Mouse (Mus musculus) neural tube, embryonic 10.5 days (tissue): ENCODE results near the gene Rasa4.
"Not testable (repeated sequence)": the region's sequence is repeated elsewhere in the genome, so short reads cannot be mapped to it uniquely, and the experiment has no call there.

ENCODE experiments used
- DNase-seq: peaks from one replicate; pipeline ENCODE4 v3.0.0-alpha.2; 2017; ENCODE audit warnings: low spot score; ENCODE audit errors: extremely low spot score

Gene Rasa4

GRCm38 (mm10) chr5:136066404-136067148 lies 17.1 kb upstream of the Rasa4 start:
- not testable (repeated sequence) for DNase-seq

GRCm38 (mm10) chr5:136069411-136069810 lies 14.3 kb upstream of the Rasa4 start:
- no peak for DNase-seq

- DNase-seq: no peak
Measured at GRCm38 (mm10) chr5:136073051-136073450, 10.7 kb upstream of the Rasa4 start.

GRCm38 (mm10) chr5:136073526-136073925 lies 10.2 kb upstream of the Rasa4 start:
- DNase-seq: no peak

GRCm38 (mm10) chr5:136075076-136075475 lies 8.6 kb upstream of the Rasa4 start:
- no peak for DNase-seq

GRCm38 (mm10) chr5:136076284-136076683 lies 7.4 kb upstream of the Rasa4 start:
- no peak for DNase-seq

GRCm38 (mm10) chr5:136077001-136077550 lies 6.6 kb upstream of the Rasa4 start:
- DNase-seq: no peak

GRCm38 (mm10) chr5:136078136-136078535 lies 5.6 kb upstream of the Rasa4 start:
- DNase-seq: no peak

- DNase-seq: no peak
Measured at GRCm38 (mm10) chr5:136082345-136082744, 1.4 kb upstream of the Rasa4 start.

GRCm38 (mm10) chr5:136084144-136084881 lies 597 bp downstream of the Rasa4 start:
- no peak for DNase-seq

GRCm38 (mm10) chr5:136084891-136085651 lies 1.4 kb downstream of the Rasa4 start:
- DNase-seq: peak; percentile 41

- DNase-seq: no peak
Measured at GRCm38 (mm10) chr5:136086290-136086689, 2.6 kb downstream of the Rasa4 start.

- no peak for DNase-seq
Measured at GRCm38 (mm10) chr5:136088821-136089575, 5.3 kb downstream of the Rasa4 start.

- no peak for DNase-seq
Measured at GRCm38 (mm10) chr5:136091927-136092326, 8.2 kb downstream of the Rasa4 start.

GRCm38 (mm10) chr5:136094249-136095010 lies 10.7 kb downstream of the Rasa4 start:
- DNase-seq: no peak

- no peak for DNase-seq
Measured at GRCm38 (mm10) chr5:136095089-136095488, 11.4 kb downstream of the Rasa4 start.

- no peak for DNase-seq
Measured at GRCm38 (mm10) chr5:136098536-136098935, 14.8 kb downstream of the Rasa4 start.

GRCm38 (mm10) chr5:136102099-136102820 lies 18.5 kb downstream of the Rasa4 start:
- DNase-seq: peak; percentile 74

GRCm38 (mm10) chr5:136104511-136104910 lies 20.8 kb downstream of the Rasa4 start:
- DNase-seq: no peak

GRCm38 (mm10) chr5:136108486-136108885 lies 24.8 kb downstream of the Rasa4 start:
- no peak for DNase-seq
